Mouse (Mus musculus) monocyte, adult 2 months (primary cell): ENCODE measurements around the gene Gm7247.
"Not testable (repeated sequence)": the region's sequence is repeated elsewhere in the genome, so short reads cannot be mapped to it uniquely, and the experiment has no call there.

Experiments
- DNase-seq, 2 experiments: peaks; one replicate each; pipeline ENCODE4 v3.0.0; 2022; ENCODE audit warnings: low spot score in 2 of 2, low read depth in 1 of 2

The Gm7247 gene

GRCm38 (mm10) chr14:51486111-51486510 lies 124.6 kb downstream of the Gm7247 start:
- DNase-seq: no peak

- DNase-seq: no peak
Observed at GRCm38 (mm10) chr14:51495781-51496180, 134.2 kb downstream of the Gm7247 start.

GRCm38 (mm10) chr14:51496955-51497354 lies 135.4 kb downstream of the Gm7247 start:
- no peak for DNase-seq

GRCm38 (mm10) chr14:51497958-51498357 lies 136.4 kb downstream of the Gm7247 start:
- no peak for DNase-seq

- DNase-seq: no peak
Observed at GRCm38 (mm10) chr14:51499707-51500275, 138.2 kb downstream of the Gm7247 start.

GRCm38 (mm10) chr14:51500461-51500860 lies 138.9 kb downstream of the Gm7247 start:
- no peak for DNase-seq

- DNase-seq: no peak
Observed at GRCm38 (mm10) chr14:51507416-51507815, 145.9 kb downstream of the Gm7247 start.

- no peak for DNase-seq
Observed at GRCm38 (mm10) chr14:51552490-51552889, 190.9 kb downstream of the Gm7247 start, which contains the start of gene Gm5622. Gene Gm5622, plus strand, starts transcription at chr14:51552790.

GRCm38 (mm10) chr14:51573963-51574362 lies 212.4 kb downstream of the Gm7247 start, which contains the start of gene Gm17175:
Gene Gm17175, minus strand, starts transcription at chr14:51574063.
- not testable (repeated sequence) for DNase-seq

- not testable (repeated sequence) for DNase-seq
Observed at GRCm38 (mm10) chr14:51592039-51592438, 230.5 kb downstream of the Gm7247 start, which contains the start of gene Gm17174. Gene Gm17174, minus strand, starts transcription at chr14:51592139.

GRCm38 (mm10) chr14:51611210-51611609 lies 249.7 kb downstream of the Gm7247 start, which contains the start of gene Gm17078:
Gene Gm17078, minus strand, starts transcription at chr14:51611310.
- DNase-seq: no peak
